Mouse (Mus musculus): ENCODE measurements at regions not wholly inside any gene's neighbourhood (a gene's known extent, or its start where the extent isn't known, plus 50 kb on each side); places are given as distances from the start of the nearest gene placed in this dataset.

DNA sequence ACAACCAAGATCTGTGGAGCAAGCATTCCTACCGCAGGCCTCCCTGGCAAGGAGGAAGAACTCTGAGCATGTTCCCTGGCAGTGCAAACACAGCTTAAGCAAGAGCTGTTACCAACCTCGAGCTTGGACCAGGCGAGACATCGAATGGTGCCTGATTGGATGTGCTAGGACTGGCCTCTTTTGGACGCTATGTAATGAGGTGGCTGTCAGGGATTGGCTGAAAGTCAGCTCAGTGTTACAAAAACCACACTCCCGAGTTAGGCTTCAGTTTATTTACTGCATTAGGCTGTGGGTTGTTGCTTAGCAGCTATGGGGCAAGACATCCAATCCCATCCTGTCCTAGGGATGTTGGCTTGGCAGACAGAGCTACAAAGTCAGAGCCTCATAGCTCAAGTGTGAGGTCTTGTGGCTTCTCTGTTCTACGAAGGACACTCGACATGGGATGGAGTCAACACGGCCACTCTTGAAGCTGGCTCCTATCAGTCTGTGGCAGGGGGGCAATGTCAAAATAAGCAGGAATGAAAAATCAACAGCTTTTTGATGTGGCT is 244.5 kb downstream of the Prex1 start:
- H3K36me3 ChIP-seq (ENCODE audit: control insufficient read depth, insufficient read depth, low read length) = no peaks in the 10 kb centered on the region
- WGBS = 94% methylated on average over 9 of the region's 9 CpGs
- ATAC-seq (ENCODE audit: insufficient read depth, low FRiP score, low TSS enrichment) (no peak), DNase-seq (ENCODE audit: low spot score) (no peak)
- H3K4me2 ChIP-seq (ENCODE audit: low read depth) = no peak overlapping the region
- peaks cover 7% of the 10 kb centered on the region; the same call in 1 of the 2 replicates for H3K4me1 ChIP-seq (ENCODE audit: control insufficient read depth, insufficient read depth, low read length)
- no peaks in the 10 kb centered on the region for H3K27me3 ChIP-seq (ENCODE audit: control insufficient read depth, insufficient read depth, low read length)
- H3K27ac ChIP-seq (ENCODE audit: low read depth, low read length) = no peak overlapping the region
- no peak overlapping the region for H3K9ac ChIP-seq (ENCODE audit: low read length)
- H3K4me3 ChIP-seq (ENCODE audit: low read depth, low read length) = no peak overlapping the region
- H3K9me3 ChIP-seq (ENCODE audit: control insufficient read depth, low read length) = no peaks in the 10 kb centered on the region

- H3K27ac ChIP-seq (ENCODE audit: low read depth, low read length) = no peak overlapping the region
Measured at GRCm38 (mm10) chr2:166467137-166467536, 246.5 kb downstream of the Prex1 start.

GRCm38 (mm10) chr2:166465531-166465930 is 248.1 kb downstream of the Prex1 start:
- H3K4me1 ChIP-seq (ENCODE audit: control insufficient read depth, insufficient read depth, low read length) = 0 out of 2 replicates have a peak, but pooled peaks cover 5% of the 10 kb centered on the region
- DNase-seq (ENCODE audit: low spot score) = no peak
- H3K9me3 ChIP-seq (ENCODE audit: control insufficient read depth, low read length) = no peaks in the 10 kb centered on the region
- no peak overlapping the region for H3K4me3 ChIP-seq (ENCODE audit: low read depth, low read length)
- no peak for ATAC-seq (ENCODE audit: insufficient read depth, low FRiP score, low TSS enrichment)
- H3K27ac ChIP-seq (ENCODE audit: low read depth, low read length) = no peak overlapping the region
- H3K27me3 ChIP-seq (ENCODE audit: control insufficient read depth, insufficient read depth, low read length) = no peaks in the 10 kb centered on the region
- H3K4me2 ChIP-seq (ENCODE audit: low read depth) = no peak overlapping the region
- H3K36me3 ChIP-seq (ENCODE audit: control insufficient read depth, insufficient read depth, low read length) = no peaks in the 10 kb centered on the region
- WGBS = 79% methylated on average over 5 of the region's 5 CpGs
- no peak overlapping the region for H3K9ac ChIP-seq (ENCODE audit: low read length)

More at GRCm38 (mm10) chr2:166467137-166467536, 246.5 kb downstream of the Prex1 start:
- H3K9ac ChIP-seq (ENCODE audit: low read length) = no peak overlapping the region
- H3K4me2 ChIP-seq (ENCODE audit: low read depth) = no peak overlapping the region
- ATAC-seq (ENCODE audit: insufficient read depth, low FRiP score, low TSS enrichment) (no peak), DNase-seq (ENCODE audit: low spot score) (no peak)
- no peaks in the 10 kb centered on the region for H3K36me3 ChIP-seq (ENCODE audit: control insufficient read depth, insufficient read depth, low read length)
- peaks cover 7% of the 10 kb centered on the region; the same call in 1 of the 2 replicates for H3K4me1 ChIP-seq (ENCODE audit: control insufficient read depth, insufficient read depth, low read length)
- H3K4me3 ChIP-seq (ENCODE audit: low read depth, low read length) = no peak overlapping the region
- 54% methylated on average over 7 of the region's 7 CpGs for WGBS
- H3K9me3 ChIP-seq (ENCODE audit: control insufficient read depth, low read length) = no peaks in the 10 kb centered on the region
- H3K27me3 ChIP-seq (ENCODE audit: control insufficient read depth, insufficient read depth, low read length) = no peaks in the 10 kb centered on the region

- Histone ChIP-seq H3K4me3 (ENCODE audit: low read depth, low read length) (no peak overlapping the region), H3K9me3 (ENCODE audit: control insufficient read depth, low read length) (no peaks in the 10 kb centered on the region), H3K9ac (ENCODE audit: low read length) (no peak overlapping the region), H3K4me2 (ENCODE audit: low read depth) (no peak overlapping the region), H3K36me3 (ENCODE audit: control insufficient read depth, insufficient read depth, low read length) (no peaks in the 10 kb centered on the region), H3K27ac (ENCODE audit: low read depth, low read length) (no peak overlapping the region), H3K4me1 (ENCODE audit: control insufficient read depth, insufficient read depth, low read length) (0 out of 2 replicates have a peak, but pooled peaks cover 5% of the 10 kb centered on the region), H3K27me3 (ENCODE audit: control insufficient read depth, insufficient read depth, low read length) (no peaks in the 10 kb centered on the region)
- ATAC-seq (ENCODE audit: insufficient read depth, low FRiP score, low TSS enrichment) (no peak), DNase-seq (ENCODE audit: low spot score) (no peak)
- 87% methylated on average over 9 of the region's 9 CpGs for WGBS
Measured at GRCm38 (mm10) chr2:166463539-166463938, 250.1 kb downstream of the Prex1 start.

DNA sequence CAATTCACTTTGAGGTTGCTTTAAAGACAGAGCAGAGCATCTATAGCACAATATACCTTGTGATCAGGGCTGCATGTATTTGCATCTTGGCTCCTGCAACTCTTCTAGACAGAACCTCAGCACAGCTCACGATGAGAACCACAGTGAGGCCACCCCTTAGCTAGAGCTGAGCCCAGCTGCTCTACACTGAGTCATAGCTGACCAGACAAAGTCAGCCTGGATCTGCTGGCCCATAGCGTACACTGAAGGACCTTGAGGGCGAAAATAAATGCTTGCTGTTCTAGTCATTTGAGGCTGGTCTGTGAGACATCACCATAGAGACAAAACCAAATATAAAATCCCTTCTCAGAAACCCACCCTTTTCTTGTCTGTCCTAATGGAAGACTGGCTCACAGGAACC is 251.7 kb downstream of the Prex1 start:
- Histone ChIP-seq H3K27ac (ENCODE audit: low read depth, low read length) (no peak overlapping the region), H3K9me3 (ENCODE audit: control insufficient read depth, low read length) (no peaks in the 10 kb centered on the region), H3K36me3 (ENCODE audit: control insufficient read depth, insufficient read depth, low read length) (no peaks in the 10 kb centered on the region), H3K9ac (ENCODE audit: low read length) (no peak overlapping the region), H3K27me3 (ENCODE audit: control insufficient read depth, insufficient read depth, low read length) (no peaks in the 10 kb centered on the region), H3K4me2 (ENCODE audit: low read depth) (no peak overlapping the region), H3K4me3 (ENCODE audit: low read depth, low read length) (no peak overlapping the region), H3K4me1 (ENCODE audit: control insufficient read depth, insufficient read depth, low read length) (0 out of 2 replicates have a peak, but pooled peaks cover 5% of the 10 kb centered on the region)
- DNase-seq (ENCODE audit: low spot score) (no peak), ATAC-seq (ENCODE audit: insufficient read depth, low FRiP score, low TSS enrichment) (no peak)
- 94% methylated on average over 3 of the region's 3 CpGs for WGBS

GRCm38 (mm10) chr2:166461103-166461502 is 252.5 kb downstream of the Prex1 start:
- ATAC-seq (ENCODE audit: insufficient read depth, low FRiP score, low TSS enrichment) (no peak), DNase-seq (ENCODE audit: low spot score) (no peak)

DNA sequence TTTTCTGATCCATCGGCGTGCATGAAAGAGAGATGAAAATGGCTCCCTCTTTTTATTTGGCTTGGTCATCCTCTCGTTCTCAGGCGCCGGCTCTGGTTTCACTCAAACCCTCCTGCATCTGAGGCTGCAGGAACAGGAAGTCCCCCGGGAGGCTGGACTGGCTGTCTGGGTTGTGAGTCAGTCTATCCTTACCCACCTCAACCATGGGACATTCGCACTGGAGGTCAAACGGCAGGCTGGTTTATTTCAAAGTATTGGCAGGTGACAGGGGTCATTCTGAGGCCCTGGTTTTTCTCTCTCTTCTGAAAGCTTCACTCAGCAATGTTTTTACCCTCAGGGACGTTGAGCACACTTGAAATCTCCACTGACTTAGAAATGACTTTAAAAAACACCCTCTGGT is 253.7 kb downstream of the Prex1 start:
- WGBS = 54% methylated on average over 9 of the region's 9 CpGs
- Histone ChIP-seq H3K27ac (ENCODE audit: low read depth, low read length) (no peak overlapping the region), H3K9ac (ENCODE audit: low read length) (no peak overlapping the region), H3K9me3 (ENCODE audit: control insufficient read depth, low read length) (no peaks in the 10 kb centered on the region), H3K4me3 (ENCODE audit: low read depth, low read length) (no peak overlapping the region), H3K27me3 (ENCODE audit: control insufficient read depth, insufficient read depth, low read length) (no peaks in the 10 kb centered on the region), H3K4me1 (ENCODE audit: control insufficient read depth, insufficient read depth, low read length) (no peaks in the 10 kb centered on the region), H3K4me2 (ENCODE audit: low read depth) (no peak overlapping the region), H3K36me3 (ENCODE audit: control insufficient read depth, insufficient read depth, low read length) (no peaks in the 10 kb centered on the region)
- no peak for DNase-seq (ENCODE audit: low spot score)
- ATAC-seq (ENCODE audit: insufficient read depth, low FRiP score, low TSS enrichment) = no peak

More at GRCm38 (mm10) chr2:166461103-166461502, 252.5 kb downstream of the Prex1 start:
- no peak overlapping the region for H3K27ac ChIP-seq (ENCODE audit: low read depth, low read length)
- H3K4me1 ChIP-seq (ENCODE audit: control insufficient read depth, insufficient read depth, low read length) = no peaks in the 10 kb centered on the region
- no peaks in the 10 kb centered on the region for H3K9me3 ChIP-seq (ENCODE audit: control insufficient read depth, low read length)
- 85% methylated on average over 3 of the region's 3 CpGs for WGBS
- no peak overlapping the region for H3K9ac ChIP-seq (ENCODE audit: low read length)
- no peaks in the 10 kb centered on the region for H3K36me3 ChIP-seq (ENCODE audit: control insufficient read depth, insufficient read depth, low read length)
- no peak overlapping the region for H3K4me2 ChIP-seq (ENCODE audit: low read depth)
- H3K4me3 ChIP-seq (ENCODE audit: low read depth, low read length) = no peak overlapping the region
- no peaks in the 10 kb centered on the region for H3K27me3 ChIP-seq (ENCODE audit: control insufficient read depth, insufficient read depth, low read length)

DNA sequence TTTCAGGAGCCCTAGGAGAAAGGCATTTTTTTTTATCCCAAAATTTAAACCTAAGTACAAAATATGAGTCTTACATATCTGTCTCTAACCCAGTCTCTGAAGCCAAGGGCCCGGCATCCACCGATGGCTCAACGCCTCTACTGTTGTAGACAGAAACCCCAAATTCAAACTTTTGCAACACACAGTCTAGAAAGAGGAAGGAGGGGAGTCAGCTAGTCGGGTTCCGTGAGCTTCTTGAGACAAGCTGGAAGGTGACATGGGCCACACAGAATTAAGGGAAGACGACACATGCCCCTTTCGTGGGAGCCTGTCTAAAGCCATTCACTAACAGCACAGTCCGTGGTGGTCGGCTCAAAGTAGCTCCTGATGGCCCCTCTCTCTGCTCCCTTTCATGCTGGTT is 254.7 kb downstream of the Prex1 start:
- Histone ChIP-seq H3K4me1 (ENCODE audit: control insufficient read depth, insufficient read depth, low read length) (no peaks in the 10 kb centered on the region), H3K36me3 (ENCODE audit: control insufficient read depth, insufficient read depth, low read length) (no peaks in the 10 kb centered on the region), H3K4me2 (ENCODE audit: low read depth) (no peak overlapping the region), H3K9me3 (ENCODE audit: control insufficient read depth, low read length) (no peaks in the 10 kb centered on the region), H3K27me3 (ENCODE audit: control insufficient read depth, insufficient read depth, low read length) (no peaks in the 10 kb centered on the region), H3K9ac (ENCODE audit: low read length) (no peak overlapping the region), H3K27ac (ENCODE audit: low read depth, low read length) (no peak overlapping the region), H3K4me3 (ENCODE audit: low read depth, low read length) (no peak overlapping the region)
- DNase-seq (ENCODE audit: low spot score) = no peak
- 86% methylated on average over 9 of the region's 9 CpGs for WGBS
- ATAC-seq (ENCODE audit: insufficient read depth, low FRiP score, low TSS enrichment) = no peak

DNA sequence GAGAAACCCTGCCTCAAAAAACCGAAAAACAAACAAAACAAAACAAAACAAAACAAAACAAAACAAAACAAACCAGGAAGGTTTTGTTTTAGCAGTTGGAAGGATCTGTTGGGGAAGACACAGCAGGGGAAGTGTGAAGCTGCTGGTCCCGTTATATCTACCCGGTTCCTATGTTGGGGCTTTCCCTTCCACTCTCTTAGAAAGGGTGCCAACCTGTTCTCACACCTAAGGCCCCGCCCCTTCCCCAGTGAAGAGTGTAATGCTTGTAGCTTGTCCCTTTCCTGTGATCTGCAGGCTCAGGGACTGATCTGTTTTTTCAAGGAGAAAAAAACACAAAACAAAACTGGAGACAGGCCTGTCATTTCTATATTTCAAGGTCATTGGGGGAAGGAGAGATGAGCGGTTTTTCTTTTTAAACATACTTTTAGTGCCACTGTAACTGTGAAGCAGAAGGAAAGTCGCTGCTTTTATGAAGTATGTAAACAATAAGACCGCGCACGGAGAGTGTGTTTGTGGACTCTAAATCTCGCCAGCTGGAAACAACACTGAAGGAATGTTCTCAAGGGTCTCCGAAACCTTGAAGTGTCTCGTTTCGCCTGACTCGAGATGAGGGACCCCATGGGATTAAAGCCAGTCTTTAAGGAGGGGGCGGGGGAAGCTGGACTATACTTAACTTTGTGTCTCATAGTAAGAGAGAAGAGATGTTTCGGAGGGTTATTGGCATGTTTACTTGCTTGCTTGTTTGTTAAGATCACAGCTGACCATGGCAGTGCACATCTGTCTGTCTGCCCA is 256.1 kb downstream of the Prex1 start:
- Histone ChIP-seq H3K27me3 (ENCODE audit: control insufficient read depth, insufficient read depth, low read length) (no peaks in the 10 kb centered on the region), H3K9me3 (ENCODE audit: control insufficient read depth, low read length) (no peaks in the 10 kb centered on the region), H3K4me2 (ENCODE audit: low read depth) (no peak overlapping the region), H3K4me3 (ENCODE audit: low read depth, low read length) (no peak overlapping the region), H3K36me3 (ENCODE audit: control insufficient read depth, insufficient read depth, low read length) (no peaks in the 10 kb centered on the region), H3K27ac (ENCODE audit: low read depth, low read length) (no peak overlapping the region), H3K4me1 (ENCODE audit: control insufficient read depth, insufficient read depth, low read length) (no peaks in the 10 kb centered on the region), H3K9ac (ENCODE audit: low read length) (no peak overlapping the region)
- 61% methylated on average over 16 of the region's 16 CpGs for WGBS
- ATAC-seq (ENCODE audit: insufficient read depth, low FRiP score, low TSS enrichment) (no peak), DNase-seq (ENCODE audit: low spot score) (no peak)
